Mouse (Mus musculus) limb, embryonic 11.5 days (tissue): ENCODE measurements around the gene Ugt2a3. TPM values are rescaled to one million over a fixed set of nuclear protein-coding genes. Genes with fewer than 3 reads are reported as not detected.
"Not testable (repeated sequence)": the region's sequence is repeated elsewhere in the genome, so short reads cannot be mapped to it uniquely, and the experiment has no call there.

ENCODE experiments used
- ATAC-seq: fragments of 200-750 bp; cut with Nextera tagmentation; 2 replicates; pipeline ENCODE4 v1.8.0; 2017; ENCODE audit warnings: low read depth; ENCODE audit not compliant: insufficient number of reproducible peaks, low FRiP score, low TSS enrichment
- DNase-seq: peaks from one replicate; pipeline ENCODE4 v3.0.0-alpha.2; 2015; ENCODE audit warnings: low spot score
- H3K27ac ChIP-seq: fragments of 300-500 bp; sonication (generic); replicated peaks from 2 replicates; pipeline ENCODE4 v1.5.1; 2014; ENCODE audit warnings: low read depth, mild to moderate bottlenecking, low read length
- H3K27me3 ChIP-seq: fragments of 300-500 bp; sonication (generic); 2 replicates; pipeline ENCODE4 v1.6.1; 2014; ENCODE audit warnings: mild to moderate bottlenecking, low read length, mixed read lengths; ENCODE audit not compliant: control insufficient read depth, insufficient read depth
- H3K36me3 ChIP-seq: fragments of 300-500 bp; sonication (generic); 2 replicates; pipeline ENCODE4 v1.6.1; 2014; ENCODE audit warnings: mild to moderate bottlenecking, low read length, moderate library complexity, mixed read lengths; ENCODE audit not compliant: control insufficient read depth, insufficient read depth
- H3K4me1 ChIP-seq: fragments of 300-500 bp; sonication (generic); 2 replicates; pipeline ENCODE4 v1.6.1; 2014; ENCODE audit warnings: low read length, mixed read lengths; ENCODE audit not compliant: control insufficient read depth, insufficient read depth
- H3K4me2 ChIP-seq: fragments of 300-500 bp; sonication (generic); 2 replicates; pipeline ENCODE4 v1.6.1; 2014; ENCODE audit warnings: low read depth, mild to moderate bottlenecking, moderate library complexity; ENCODE audit not compliant: severe bottlenecking
- H3K4me3 ChIP-seq: fragments of 300-500 bp; sonication (generic); 2 replicates; pipeline ENCODE4 v1.5.1; 2014; ENCODE audit warnings: low read depth, low read length
- H3K9ac ChIP-seq: fragments of 300-500 bp; sonication (generic); 2 replicates; pipeline ENCODE4 v1.6.1; 2014; ENCODE audit warnings: mild to moderate bottlenecking, low read length
- H3K9me3 ChIP-seq: fragments of 300-500 bp; sonication (generic); 2 replicates; pipeline ENCODE4 v1.6.1; 2016; ENCODE audit warnings: low read length; ENCODE audit not compliant: control insufficient read depth
- WGBS: fragments of 180-500 bp; shearing (Covaris S2); extraction: QIAGEN DNeasy Blood & Tissue Kit; methylation state at CpG from one replicate; pipeline ENCODE4 v1.1.7; 2014; 5-methylcytosine and 5-hydroxymethylcytosine counted together
- polyA plus RNA-seq: library from polyadenylated mRNA; unstranded; fragments of >200 nt; fragmentation: Nextera tagmentation; extraction: Ambion mirVana; gene quantifications from 2 replicates; pipeline ENCODE4 v1.2.1, GENCODE M21; 2014

The Ugt2a3 gene
- polyA plus RNA-seq, 1 experiment from 2014 or later, result not detected

- not testable (repeated sequence) for H3K4me3 ChIP-seq, DNase-seq, ATAC-seq, H3K27ac ChIP-seq, H3K4me1 ChIP-seq, H3K27me3 ChIP-seq, H3K9ac ChIP-seq, H3K36me3 ChIP-seq, H3K4me2 ChIP-seq, H3K9me3 ChIP-seq
- WGBS, result 79% methylated on average over 2 of the region's 2 CpGs
Observed at GRCm38 (mm10) chr5:87347479-87348078, 10.6 kb upstream of the Ugt2a3 start.

GRCm38 (mm10) chr5:87340461-87340860 is 3.5 kb upstream of the Ugt2a3 start:
- Histone ChIP-seq H3K27ac (no peak overlapping the region), H3K27me3 (no peaks in the 10 kb centered on the region), H3K4me1 (no peaks in the 10 kb centered on the region), H3K9ac (no peak overlapping the region), H3K9me3 (no peaks in the 10 kb centered on the region), H3K4me3 (no peak overlapping the region), H3K36me3 (no peaks in the 10 kb centered on the region), H3K4me2 (no peak overlapping the region)
- 83% methylated on average over 5 of the region's 5 CpGs for WGBS
- ATAC-seq, result no peak
- no peak for DNase-seq

GRCm38 (mm10) chr5:87335199-87335598 is 1.8 kb downstream of the Ugt2a3 start:
- Histone ChIP-seq H3K4me2 (no peak overlapping the region), H3K27me3 (no peaks in the 10 kb centered on the region), H3K27ac (no peak overlapping the region), H3K4me1 (no peaks in the 10 kb centered on the region), H3K9me3 (no peaks in the 10 kb centered on the region), H3K36me3 (no peaks in the 10 kb centered on the region), H3K9ac (no peak overlapping the region), H3K4me3 (no peak overlapping the region)
- ATAC-seq, result no peak
- no peak for DNase-seq
- WGBS, result 81% methylated on average over 1 of the region's 1 CpGs

GRCm38 (mm10) chr5:87333584-87333983 is 3.4 kb downstream of the Ugt2a3 start:
- H3K9ac ChIP-seq, result no peak overlapping the region
- H3K27me3 ChIP-seq, result no peaks in the 10 kb centered on the region
- H3K36me3 ChIP-seq, result no peaks in the 10 kb centered on the region
- DNase-seq (no peak), ATAC-seq (no peak)
- WGBS, result 64% methylated on average over 3 of the region's 3 CpGs
- no peaks in the 10 kb centered on the region for H3K4me1 ChIP-seq
- no peak overlapping the region for H3K4me2 ChIP-seq
- no peak overlapping the region for H3K4me3 ChIP-seq
- no peak overlapping the region for H3K27ac ChIP-seq
- no peaks in the 10 kb centered on the region for H3K9me3 ChIP-seq

DNA sequence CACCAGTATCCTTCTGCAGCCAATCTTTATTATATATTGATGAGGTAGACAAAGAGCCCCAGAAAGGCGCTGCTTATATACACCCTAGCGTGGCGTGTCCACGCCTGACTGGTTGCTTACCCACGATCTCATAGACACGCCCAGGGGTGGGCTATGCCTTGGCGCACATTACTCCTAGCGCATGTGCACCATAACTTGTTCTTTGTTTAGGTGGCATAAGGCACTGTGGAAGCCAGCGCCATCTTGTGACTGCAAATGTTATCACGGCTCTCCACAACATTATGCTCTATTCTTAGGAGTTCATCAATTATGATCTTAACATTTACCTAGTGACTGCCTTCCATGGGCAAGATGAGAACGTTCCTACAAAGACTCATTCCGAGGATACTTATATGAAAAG is 25.6 kb downstream of the Ugt2a3 start:
- ATAC-seq (no peak), DNase-seq (no peak)
- Histone ChIP-seq H3K4me2 (no peak overlapping the region), H3K27me3 (no peaks in the 10 kb centered on the region), H3K27ac (no peak overlapping the region), H3K36me3 (no peaks in the 10 kb centered on the region), H3K9me3 (no peaks in the 10 kb centered on the region), H3K4me3 (no peak overlapping the region), H3K4me1 (no peaks in the 10 kb centered on the region), H3K9ac (no peak overlapping the region)
- whole genome bisulfite sequencing, result 94% methylated on average over 12 of the region's 12 CpGs

- not testable (repeated sequence) for H3K36me3 ChIP-seq, H3K9ac ChIP-seq, DNase-seq, H3K27me3 ChIP-seq, H3K9me3 ChIP-seq, H3K27ac ChIP-seq, H3K4me2 ChIP-seq, ATAC-seq, H3K4me1 ChIP-seq, H3K4me3 ChIP-seq
- WGBS, result 89% methylated on average over 4 of the region's 4 CpGs
Observed at GRCm38 (mm10) chr5:87286180-87286579, 50.8 kb downstream of the Ugt2a3 start.

DNA sequence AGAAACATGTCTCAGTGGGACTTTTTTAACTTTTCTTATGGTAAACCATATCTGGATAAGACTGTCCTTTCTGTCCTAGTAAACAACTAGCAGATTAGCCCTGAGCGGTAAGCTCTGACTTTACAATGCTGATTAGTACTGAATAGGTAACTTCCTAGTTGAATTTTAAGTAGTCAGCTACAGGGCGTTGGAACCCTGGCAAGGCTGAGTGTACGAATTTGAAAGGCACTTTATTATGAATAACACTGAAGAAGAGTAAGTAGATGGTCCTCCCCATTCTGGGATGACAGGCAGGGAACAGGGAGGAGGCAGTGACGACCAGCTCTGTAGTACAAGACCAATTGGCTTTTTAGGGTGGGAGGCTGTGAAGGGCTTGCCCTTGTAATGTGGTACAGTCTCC is 61.0 kb downstream of the Ugt2a3 start:
- not testable (repeated sequence) for H3K4me3 ChIP-seq, ATAC-seq, H3K4me1 ChIP-seq, H3K4me2 ChIP-seq, DNase-seq, H3K27me3 ChIP-seq, H3K9ac ChIP-seq, H3K36me3 ChIP-seq, H3K9me3 ChIP-seq, H3K27ac ChIP-seq
- WGBS, result 88% methylated on average over 4 of the region's 4 CpGs

- no peaks in the 10 kb centered on the region for H3K27me3 ChIP-seq
- no peak overlapping the region for H3K4me2 ChIP-seq
- no peaks in the 10 kb centered on the region for H3K4me1 ChIP-seq
- no peak overlapping the region for H3K27ac ChIP-seq
- no peak overlapping the region for H3K4me3 ChIP-seq
- no peak overlapping the region for H3K9ac ChIP-seq
- DNase-seq, result no peak
- no peaks in the 10 kb centered on the region for H3K36me3 ChIP-seq
- H3K9me3 ChIP-seq, result no peaks in the 10 kb centered on the region
- no peak for ATAC-seq
- 90% methylated on average over 6 of the region's 6 CpGs for WGBS
Observed at GRCm38 (mm10) chr5:87275581-87275980, 61.4 kb downstream of the Ugt2a3 start.
